Mouse (Mus musculus) C2C12 (cell line): ENCODE results near the gene Src. TPM values are rescaled to one million over a fixed set of nuclear protein-coding genes. Genes with fewer than 3 reads are reported as not detected.

Experiments
- H3K27me3 ChIP-seq: one replicate; pipeline ENCODE4 v1.6.1; 2011; ENCODE audit not compliant: control insufficient read depth, insufficient read depth, insufficient read length
- H3K36me3 ChIP-seq: one replicate; pipeline ENCODE4 v1.6.1; 2011; ENCODE audit not compliant: control insufficient read depth, insufficient read depth
- H3K4me3 ChIP-seq: one replicate; pipeline ENCODE4 v1.5.1; 2011; ENCODE audit warnings: mild to moderate bottlenecking, control low read depth; ENCODE audit not compliant: poor library complexity, insufficient read depth, severe bottlenecking
- H3K79me2 ChIP-seq: one replicate; pipeline ENCODE4 v1.6.1; 2011; ENCODE audit not compliant: control insufficient read depth, insufficient read depth
- H3K79me3 ChIP-seq: one replicate; pipeline ENCODE4 v1.6.1; 2011; ENCODE audit warnings: low read depth, control low read depth
- H3ac ChIP-seq: one replicate; pipeline ENCODE3; 2011; ENCODE audit warnings: low read depth; ENCODE audit not compliant: control insufficient read depth, insufficient read length
- CEBPB ChIP-seq: IDR thresholded peaks from one replicate; pipeline ENCODE4 v1.6.1; 2011; ENCODE audit warnings: low read depth, mild to moderate bottlenecking, control low read depth, moderate library complexity
- CTCF ChIP-seq: IDR thresholded peaks from one replicate; pipeline ENCODE4 v1.5.1; 2011; ENCODE audit not compliant: control insufficient read depth, insufficient read depth, insufficient read length
- FOSL1 ChIP-seq: IDR thresholded peaks from one replicate; pipeline ENCODE4 v1.8.0; 2011; ENCODE audit warnings: mild to moderate bottlenecking, low read length; ENCODE audit not compliant: poor library complexity, insufficient read depth, severe bottlenecking
- MAX ChIP-seq: IDR thresholded peaks from one replicate; pipeline ENCODE4 v1.6.1; 2011; ENCODE audit warnings: mild to moderate bottlenecking, control low read depth
- MYOD1 ChIP-seq: IDR thresholded peaks from one replicate; pipeline ENCODE4 v1.6.1; 2011; ENCODE audit warnings: low read depth; ENCODE audit not compliant: control insufficient read depth, insufficient read length
- MYOG ChIP-seq: IDR thresholded peaks from one replicate; pipeline ENCODE4 v1.6.1; 2011; ENCODE audit not compliant: control insufficient read depth, insufficient read length; ENCODE audit errors: extremely low read depth
- USF1 ChIP-seq: IDR thresholded peaks from one replicate; pipeline ENCODE4 v1.6.1; 2011; ENCODE audit warnings: low read depth, mild to moderate bottlenecking, control low read depth, moderate library complexity
- polyA plus RNA-seq: library from polyadenylated mRNA; unstranded; fragments of >200 nt; fragmentation: generic; extraction: Trizol; gene quantifications from one replicate; pipeline ENCODE4 v1.2.1, GENCODE M21; 2012; ENCODE audit warnings: missing spikeins

The Src gene
- polyA plus RNA-seq, 1 experiment, result 29.3 TPM

DNA sequence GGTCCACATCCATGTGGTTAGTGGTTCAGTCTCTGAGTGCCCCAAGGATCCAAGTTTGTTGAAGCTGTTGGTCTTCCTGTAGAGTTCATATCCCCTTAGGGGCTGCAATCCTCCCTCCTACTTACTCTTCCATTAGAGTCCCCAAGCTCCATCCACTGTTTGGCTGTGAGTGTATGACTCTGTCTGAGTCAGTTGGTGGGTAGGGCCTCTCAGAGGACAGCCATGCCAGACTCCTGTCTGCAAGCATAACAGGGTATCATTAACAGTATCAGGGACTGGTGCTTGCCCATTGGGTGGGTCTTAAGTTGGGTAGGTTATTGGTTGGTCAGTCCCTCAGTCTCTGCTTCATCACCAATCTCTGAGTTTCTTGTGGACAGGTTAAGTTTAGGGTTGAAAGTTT lies 1.3 kb downstream of the Src start:
- no peak overlapping the region for H3ac ChIP-seq

DNA sequence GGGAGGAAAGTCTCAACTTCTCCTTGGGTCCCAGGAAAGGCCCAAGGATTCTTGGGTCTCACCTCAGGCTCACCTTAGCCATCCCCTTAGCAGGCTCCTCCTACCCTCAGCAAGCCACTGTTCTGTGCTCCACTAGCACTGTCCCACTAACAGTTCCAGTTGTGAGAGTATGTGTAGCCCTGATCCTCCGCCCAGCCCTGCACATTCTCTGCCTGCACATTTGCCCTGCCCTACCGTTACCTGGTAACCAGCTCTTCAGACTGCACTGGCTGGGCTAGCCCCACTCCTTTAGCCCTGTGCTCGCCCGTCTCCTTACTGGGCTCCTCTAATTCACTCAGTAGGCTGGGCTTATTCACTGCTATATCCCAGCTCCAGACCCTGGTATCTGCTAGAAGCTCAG lies 2.2 kb downstream of the Src start:
- no peaks in the 10 kb centered on the region for H3K27me3 ChIP-seq
- H3K4me3 ChIP-seq, result no peak overlapping the region
- H3K79me3 ChIP-seq, result peaks cover 7% of the 10 kb centered on the region
- no peak overlapping the region for H3ac ChIP-seq
- H3K36me3 ChIP-seq, result no peaks in the 10 kb centered on the region
- H3K79me2 ChIP-seq, result peaks cover 20% of the 10 kb centered on the region
- no peak for TF ChIP-seq MYOG
- no peak for TF ChIP-seq FOSL1
- no peak for TF ChIP-seq CTCF
- TF ChIP-seq MAX, result no peak
- no peak for TF ChIP-seq USF1
- TF ChIP-seq MYOD1, result no peak
- no peak for TF ChIP-seq CEBPB

More for the DNA sequence above, 1.3 kb downstream of the Src start:
- no peaks in the 10 kb centered on the region for H3K79me3 ChIP-seq
- H3K36me3 ChIP-seq, result no peaks in the 10 kb centered on the region
- no peak overlapping the region for H3K4me3 ChIP-seq
- peaks cover 12% of the 10 kb centered on the region for H3K79me2 ChIP-seq
- no peaks in the 10 kb centered on the region for H3K27me3 ChIP-seq
- TF ChIP-seq CTCF (no peak), CEBPB (no peak), USF1 (no peak), MYOG (no peak), FOSL1 (no peak), MAX (no peak)

DNA sequence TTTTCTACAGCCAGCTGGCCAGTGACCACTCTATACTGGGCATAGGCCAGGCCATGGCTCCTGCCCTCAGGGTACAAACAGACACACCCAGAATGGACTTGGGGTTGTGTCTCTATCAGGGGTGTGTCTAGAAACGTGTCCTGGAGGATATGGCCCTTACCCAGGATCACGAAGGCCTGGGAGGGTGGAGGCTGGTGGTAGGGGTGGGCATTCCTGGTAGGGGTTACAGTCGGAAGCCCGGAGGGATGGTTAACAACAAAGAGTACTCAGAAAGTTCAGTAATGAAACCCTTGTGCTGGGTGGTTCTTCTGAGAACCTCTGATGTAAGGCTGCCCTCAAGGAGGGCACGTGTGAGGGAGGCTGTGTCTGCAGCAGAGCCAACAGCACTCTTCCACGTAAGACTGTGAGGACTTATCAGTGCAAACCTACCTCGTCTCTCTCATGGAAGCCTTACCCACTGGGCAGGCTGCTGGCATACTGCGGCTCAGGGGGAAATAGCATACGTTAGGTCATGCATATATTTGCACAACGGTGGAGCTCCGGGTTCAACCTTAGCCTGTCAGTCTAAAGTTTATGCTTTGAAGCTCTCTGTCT lies 3.9 kb downstream of the Src start:
- H3K27me3 ChIP-seq, result no peaks in the 10 kb centered on the region
- no peak overlapping the region for H3K4me3 ChIP-seq
- no peak overlapping the region for H3ac ChIP-seq
- peaks cover 38% of the 10 kb centered on the region for H3K79me2 ChIP-seq
- H3K36me3 ChIP-seq, result peaks cover 3% of the 10 kb centered on the region
- peaks cover 25% of the 10 kb centered on the region for H3K79me3 ChIP-seq
- TF ChIP-seq MAX (no peak), CEBPB (no peak)

- H3ac ChIP-seq, result peak overlapping the region; percentile 29
- H3K79me2 ChIP-seq, result peaks cover 47% of the 10 kb centered on the region
- TF ChIP-seq MYOG (no peak), CTCF (no peak), USF1 (no peak), MAX (peak; percentile 50), MYOD1 (peak; percentile 43), FOSL1 (no peak), CEBPB (no peak)
- H3K27me3 ChIP-seq, result no peaks in the 10 kb centered on the region
- H3K4me3 ChIP-seq, result peak overlapping the region; percentile 62
- peaks cover 34% of the 10 kb centered on the region for H3K79me3 ChIP-seq
- peaks cover 9% of the 10 kb centered on the region for H3K36me3 ChIP-seq
Observed at GRCm38 (mm10) chr2:157422854-157423705, 4.8 kb downstream of the Src start.

DNA sequence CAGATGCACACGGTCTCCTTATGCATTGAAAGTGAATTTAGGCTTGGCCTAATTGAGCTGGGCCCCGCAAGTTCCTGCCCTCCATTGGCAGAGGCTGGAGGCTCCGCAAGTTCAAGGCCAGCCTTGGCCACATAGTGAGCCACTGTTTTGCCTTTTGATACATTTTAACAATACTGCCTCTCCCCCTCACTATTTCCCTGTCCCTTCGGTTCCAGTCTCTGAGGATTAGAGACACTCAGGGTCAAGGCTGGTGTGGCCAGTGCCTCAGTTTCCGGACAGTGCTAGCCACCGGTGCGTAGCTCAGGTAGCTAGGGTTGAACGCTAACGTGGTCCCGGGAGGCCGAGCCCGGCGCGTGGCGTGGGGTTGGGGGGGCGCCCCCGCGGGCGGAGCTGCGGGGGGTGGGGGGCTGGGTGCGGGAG lies 5.5 kb downstream of the Src start:
- TF ChIP-seq MYOG (no peak), MYOD1 (no peak), CTCF (no peak), CEBPB (no peak), MAX (no peak), USF1 (no peak), FOSL1 (no peak)

More for the DNA sequence above, 5.5 kb downstream of the Src start:
- H3K79me2 ChIP-seq, result peaks cover 54% of the 10 kb centered on the region
- peak overlapping the region; percentile 83 for H3ac ChIP-seq
- peaks cover 40% of the 10 kb centered on the region for H3K79me3 ChIP-seq
- peak overlapping the region; percentile 62 for H3K4me3 ChIP-seq
- peaks cover 16% of the 10 kb centered on the region for H3K36me3 ChIP-seq
- H3K27me3 ChIP-seq, result no peaks in the 10 kb centered on the region
